Mouse (Mus musculus): ENCODE measurements at regions not wholly inside any gene's neighbourhood (a gene's known extent, or its start where the extent isn't known, plus 50 kb on each side); places are given as distances from the start of the nearest gene placed in this dataset.
"Not testable (repeated sequence)": the region's sequence is repeated elsewhere in the genome, so short reads cannot be mapped to it uniquely, and the experiment has no call there.

GRCm38 (mm10) chr2:135525779-135526178, 133.0 kb upstream of the Plcb4 start:
- intact Hi-C loops (cut with DNase I), result no loop called here
- no peak for TF ChIP-seq CTCF (IDR thresholded peaks at IDR 0.05)
- DNase-seq, result no peak

GRCm38 (mm10) chr2:135529619-135530018, 129.2 kb upstream of the Plcb4 start:
- Histone ChIP-seq H3K4me3 (no peak overlapping the region), H3K27ac (no peak overlapping the region)
- no peak for DNase-seq
- intact Hi-C loops (cut with DNase I), result no loop called here
- TF ChIP-seq CTCF (IDR thresholded peaks at IDR 0.05), result no peak

More at GRCm38 (mm10) chr2:135525779-135526178, 133.0 kb upstream of the Plcb4 start:
- Histone ChIP-seq H3K4me3 (no peak overlapping the region), H3K27ac (no peak overlapping the region)

GRCm38 (mm10) chr2:135536303-135536871, 122.4 kb upstream of the Plcb4 start:
- no peak overlapping the region for H3K4me3 ChIP-seq
- intact Hi-C loops (cut with DNase I), result no loop called here
- no peak for DNase-seq
- TF ChIP-seq CTCF (IDR thresholded peaks at IDR 0.05), result no peak
- no peak overlapping the region for H3K27ac ChIP-seq

- DNase-seq, result peak; percentile 25
- intact Hi-C loops (cut with DNase I), result no loop called here
- H3K4me3 ChIP-seq, result no peak overlapping the region
- peak overlapping the region; percentile 61; the same call in 1 of the 2 replicates for H3K27ac ChIP-seq
- no peak for TF ChIP-seq CTCF (IDR thresholded peaks at IDR 0.05)
Observed at GRCm38 (mm10) chr2:135538022-135538421, 120.8 kb upstream of the Plcb4 start.

- no peak for DNase-seq
Observed at GRCm38 (mm10) chr2:135541058-135541457, 117.8 kb upstream of the Plcb4 start.

GRCm38 (mm10) chr2:135541930-135542329, 116.9 kb upstream of the Plcb4 start:
- no peak overlapping the region for H3K4me3 ChIP-seq
- no peak overlapping the region for H3K27ac ChIP-seq
- no peak for TF ChIP-seq CTCF (IDR thresholded peaks at IDR 0.05)
- DNase-seq, result no peak
- intact Hi-C loops (cut with DNase I), result no loop called here

More at GRCm38 (mm10) chr2:135541058-135541457, 117.8 kb upstream of the Plcb4 start:
- intact Hi-C loops (cut with DNase I), result no loop called here
- H3K27ac ChIP-seq, result no peak overlapping the region
- no peak for TF ChIP-seq CTCF (IDR thresholded peaks at IDR 0.05)
- no peak overlapping the region for H3K4me3 ChIP-seq

- no peak for DNase-seq
- Histone ChIP-seq H3K27ac (no peak overlapping the region), H3K4me3 (no peak overlapping the region)
- TF ChIP-seq CTCF (IDR thresholded peaks at IDR 0.05), result no peak
- intact Hi-C loops (cut with DNase I), result no loop called here
Observed at GRCm38 (mm10) chr2:135544882-135545281, 113.9 kb upstream of the Plcb4 start.

- H3K27ac ChIP-seq, result no peak overlapping the region
- H3K4me3 ChIP-seq, result no peak overlapping the region
- no peak for DNase-seq
- intact Hi-C loops (cut with DNase I), result no loop called here
- TF ChIP-seq CTCF (IDR thresholded peaks at IDR 0.05), result no peak
Observed at GRCm38 (mm10) chr2:135547966-135548365, 110.8 kb upstream of the Plcb4 start.

- Histone ChIP-seq H3K4me3 (no peak overlapping the region), H3K27ac (no peak overlapping the region)
- peak; percentile 29; the same call in 1 of the 2 replicates for TF ChIP-seq CTCF (IDR thresholded peaks at IDR 0.05)
- intact Hi-C loops (cut with DNase I), result loop anchor here (10.0 kb wide), 1 partner anchor 118 kb away; no protein-coding TSS in a partner anchor
- no peak for DNase-seq
Observed at GRCm38 (mm10) chr2:135553031-135553430, 105.8 kb upstream of the Plcb4 start.

GRCm38 (mm10) chr2:135558026-135558425, 100.8 kb upstream of the Plcb4 start:
- peak overlapping the region; percentile 82 for H3K27ac ChIP-seq
- not testable (repeated sequence) for DNase-seq, H3K4me3 ChIP-seq
- intact Hi-C loops (cut with DNase I), result loop anchor here (10.0 kb wide), 1 partner anchor 123 kb away; no protein-coding TSS in a partner anchor

GRCm38 (mm10) chr2:135559328-135559727, 99.5 kb upstream of the Plcb4 start:
- Histone ChIP-seq H3K4me3 (no peak overlapping the region), H3K27ac (peak overlapping the region; percentile 82)
- peak; percentile 49 for DNase-seq
- intact Hi-C loops (cut with DNase I), result loop anchor here (10.0 kb wide), 1 partner anchor 125 kb away; no protein-coding TSS in a partner anchor
- no peak for TF ChIP-seq CTCF (IDR thresholded peaks at IDR 0.05)

GRCm38 (mm10) chr2:135559933-135560710, 98.7 kb upstream of the Plcb4 start:
- no peak for DNase-seq

GRCm38 (mm10) chr2:135560856-135561255, 98.0 kb upstream of the Plcb4 start:
- H3K4me3 ChIP-seq, result no peak overlapping the region
- intact Hi-C loops (cut with DNase I), result loop anchor here (2.0 to 10.0 kb wide), 3 partner anchors 98 to 364 kb away; partner anchors contain the start of gene Plcb4
- no peak for DNase-seq
- no peak for TF ChIP-seq CTCF (IDR thresholded peaks at IDR 0.05)
- peak overlapping the region; percentile 82 for H3K27ac ChIP-seq

More at GRCm38 (mm10) chr2:135559933-135560710, 98.7 kb upstream of the Plcb4 start:
- H3K27ac ChIP-seq, result peak overlapping the region; percentile 82
- intact Hi-C loops (cut with DNase I), result loop anchor here (2.0 to 10.0 kb wide), 4 partner anchors 99 to 365 kb away; partner anchors contain the start of gene Plcb4
- no peak overlapping the region for H3K4me3 ChIP-seq
- no peak for TF ChIP-seq CTCF (IDR thresholded peaks at IDR 0.05)

Data from gastrocnemius, adult 2 months (tissue).